11 mouse cellular contexts compared by ENCODE assay signal in the genomic region with DNA sequence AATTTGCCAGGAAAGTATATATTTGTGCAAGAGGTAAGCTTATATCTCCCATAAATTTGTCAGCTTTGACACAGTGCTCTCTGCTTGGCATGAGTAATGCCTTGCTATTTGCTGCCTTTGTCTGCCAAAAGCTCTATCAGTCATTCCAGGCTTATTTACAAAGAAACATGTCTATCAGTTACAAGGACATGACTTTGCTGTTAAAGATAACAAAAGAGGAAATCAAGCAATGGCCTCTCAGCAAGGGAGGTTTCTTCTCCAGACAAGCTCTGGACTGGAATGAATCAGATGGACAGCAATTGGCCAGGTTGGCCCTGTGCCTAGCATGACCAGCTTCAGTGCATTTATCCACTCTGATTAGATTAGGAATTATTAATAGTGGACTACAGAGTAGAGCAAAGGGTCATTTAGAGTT.
A peak's percentile ranks its signal among the peaks of the same experiment; 100 is the strongest.
DNase-seq lines count a peak whose midpoint lies in the region; ATAC-seq and TF ChIP-seq lines count a peak whose summit lies in the region.
"Had no signal": no experiment of that assay in that cellular context is flagged by ENCODE, and none has a peak within 500 bp of the region (broad histone marks: within the 10 kb centered on the region; RNA-seq: fewer than 3 reads in every experiment).

No protein-coding gene starts in this region.

- no peak for TF ChIP-seq CTCF in kidney, adult 2 months (conservative IDR thresholded peaks at IDR 0.05; ENCODE audit: insufficient read depth, insufficient read length, low read depth, low read length)

- no peak for TF ChIP-seq POLR2A in kidney, adult 2 months (IDR thresholded peaks at IDR 0.05; ENCODE audit: low read depth, low read length)

- ATAC-seq in heart, embryonic 11.5 days (replicated peaks; ENCODE audit: insufficient number of reproducible peaks, low FRiP score, low TSS enrichment), result 0 out of 2 replicates have a peak, but pooled peaks have one; percentile 39
- no peak for ATAC-seq in megakaryocyte progenitor cell, adult 5-6 weeks (replicated peaks; ENCODE audit: poor library complexity)
- no peak for ATAC-seq in forebrain, embryonic 12.5 days (ENCODE audit: low FRiP score)

- no peaks in the 10 kb centered on the region for H3K36me3 ChIP-seq in kidney, adult 2 months (ENCODE audit: control insufficient read depth, insufficient read depth, low read length)
- no peaks in the 10 kb centered on the region for H3K36me3 ChIP-seq in heart, embryonic 11.5 days (ENCODE audit: control insufficient read depth, insufficient read depth, low read length)
- H3K36me3 ChIP-seq in forebrain, embryonic 12.5 days (replicated peaks), result no peaks in the 10 kb centered on the region
- H3K36me3 ChIP-seq: limb, embryonic 15.5 days; neural tube, embryonic 15.5 days had no signal

- no peak overlapping the region for H3K4me3 ChIP-seq in kidney, adult 2 months (ENCODE audit: insufficient read depth, low read depth, low read length)
- no peak overlapping the region for H3K4me3 ChIP-seq in heart, embryonic 11.5 days (ENCODE audit: low read depth, low read length)
- no peak overlapping the region for H3K4me3 ChIP-seq in forebrain, embryonic 12.5 days (replicated peaks)
- H3K4me3 ChIP-seq: gastrocnemius, adult 2 months; limb, embryonic 15.5 days; neural tube, embryonic 15.5 days had no signal

- H3K27me3 ChIP-seq in kidney, adult 2 months (replicated peaks; ENCODE audit: control insufficient read depth, insufficient read depth, low read length), result no peaks in the 10 kb centered on the region
- H3K27me3 ChIP-seq in heart, embryonic 11.5 days (ENCODE audit: control insufficient read depth, insufficient read depth, low read length), result no peaks in the 10 kb centered on the region
- H3K27me3 ChIP-seq in forebrain, embryonic 12.5 days, result no peaks in the 10 kb centered on the region
- H3K27me3 ChIP-seq: limb, embryonic 15.5 days; neural tube, embryonic 15.5 days had no signal

- H3K4me2 ChIP-seq in heart, embryonic 11.5 days, result no peak overlapping the region
- H3K4me2 ChIP-seq in forebrain, embryonic 12.5 days, result no peak overlapping the region
- H3K4me2 ChIP-seq: limb, embryonic 15.5 days; neural tube, embryonic 15.5 days had no signal

- peak; percentile 3 for DNase-seq in kidney, adult 2 months
- DNase-seq in kidney, adult 18-20 months, result no peak
- DNase-seq in adrenal gland, postnatal 25 days, result peak; percentile 84
- DNase-seq in lung, postnatal 14 days, result peak; percentile 11
- DNase-seq in yolk sac, embryonic 10.5 days (ENCODE audit: low spot score), result no peak
- DNase-seq: gastrocnemius, adult 2 months had no signal

- H3K4me1 ChIP-seq in kidney, adult 2 months (ENCODE audit: control insufficient read depth, insufficient read depth, low read length), result no peaks in the 10 kb centered on the region
- H3K4me1 ChIP-seq in heart, embryonic 11.5 days (ENCODE audit: control insufficient read depth, insufficient read depth, low read length), result peaks cover 5% of the 10 kb centered on the region; the same call in 1 of the 2 replicates
- H3K4me1 ChIP-seq in forebrain, embryonic 12.5 days, result no peaks in the 10 kb centered on the region
- H3K4me1 ChIP-seq: limb, embryonic 15.5 days; neural tube, embryonic 15.5 days had no signal

- H3K9ac ChIP-seq in heart, embryonic 11.5 days (ENCODE audit: low read depth, low read length), result no peak overlapping the region
- no peak overlapping the region for H3K9ac ChIP-seq in forebrain, embryonic 12.5 days
- H3K9ac ChIP-seq: limb, embryonic 15.5 days; neural tube, embryonic 15.5 days had no signal

- H3K27ac ChIP-seq in kidney, adult 2 months (ENCODE audit: insufficient read depth, low read depth, low read length), result no peak overlapping the region
- no peak overlapping the region for H3K27ac ChIP-seq in heart, embryonic 11.5 days (ENCODE audit: low read depth, low read length)
- no peak overlapping the region for H3K27ac ChIP-seq in forebrain, embryonic 12.5 days
- H3K27ac ChIP-seq: gastrocnemius, adult 2 months; limb, embryonic 15.5 days; neural tube, embryonic 15.5 days had no signal

- no peaks in the 10 kb centered on the region for H3K9me3 ChIP-seq in heart, embryonic 11.5 days (replicated peaks; ENCODE audit: control insufficient read depth, low read length)
- H3K9me3 ChIP-seq in forebrain, embryonic 12.5 days, result no peaks in the 10 kb centered on the region
- H3K9me3 ChIP-seq: limb, embryonic 15.5 days; neural tube, embryonic 15.5 days had no signal

Comparison
In these comparisons a context has a peak if more than half of its experiments do, and no peak if none do; other contexts are left out.
1. DNase-seq: peak in kidney, adult 2 months (single experiment), adrenal gland, postnatal 25 days (single experiment) and lung, postnatal 14 days (single experiment); none in kidney, adult 18-20 months (single experiment) and yolk sac, embryonic 10.5 days (single experiment).